Mouse (Mus musculus): Measurements from ENCODE around the gene Xpo5.

DNA sequence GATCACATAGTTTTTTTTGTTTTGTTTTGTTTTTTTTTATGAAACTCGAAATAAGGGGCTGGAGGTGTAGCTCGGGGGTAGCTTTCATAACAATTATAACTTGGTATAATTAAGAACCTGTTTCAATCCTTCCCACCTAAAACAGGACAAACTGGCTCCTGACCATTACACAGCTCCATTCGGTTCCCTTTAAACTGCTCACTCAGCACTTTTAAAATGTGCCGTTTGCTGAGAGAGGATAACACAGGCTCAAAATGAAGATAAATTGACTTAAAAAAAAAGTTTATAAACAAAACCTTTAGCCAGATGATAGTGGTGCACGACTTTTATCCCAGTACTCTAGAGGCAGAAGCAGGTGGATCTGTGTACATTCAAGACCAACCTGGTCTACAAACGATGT is 82.8 kb downstream of the Xpo5 start:
- no peak for TF ChIP-seq GATA1 (IDR thresholded peaks at IDR 0.05; ENCODE audit: low read length)
- TF ChIP-seq TAL1 (IDR thresholded peaks at IDR 0.05; ENCODE audit: low read length): no peak

All from erythroblast, embryonic 14.5 days (primary cell).